Mouse (Mus musculus) forebrain, embryonic 16.5 days (tissue): ENCODE measurements around the gene Rftn1. TPM values are rescaled to one million over a fixed set of nuclear protein-coding genes. Genes with fewer than 3 reads are reported as not detected.
"Not testable (repeated sequence)": the region's sequence is repeated elsewhere in the genome, so short reads cannot be mapped to it uniquely, and the experiment has no call there.

Experiments used
- ATAC-seq: fragments of 200-750 bp; cut with Nextera tagmentation; 2 replicates; pipeline ENCODE4 v1.8.0; 2017; ENCODE audit warnings: mild to moderate bottlenecking, moderate library complexity
- H3K27ac ChIP-seq: fragments of 300-500 bp; sonication (generic); 2 replicates; pipeline ENCODE4 v1.5.1; 2014; ENCODE audit warnings: low read length, control low read depth
- H3K27me3 ChIP-seq: fragments of 300-500 bp; sonication (generic); replicated peaks from 2 replicates; pipeline ENCODE4 v1.6.1; 2014; ENCODE audit warnings: low read length; ENCODE audit not compliant: control insufficient read depth, insufficient read depth
- H3K36me3 ChIP-seq: fragments of 300-500 bp; sonication (generic); 2 replicates; pipeline ENCODE4 v1.6.1; 2014; ENCODE audit not compliant: control insufficient read depth, insufficient read depth
- H3K4me1 ChIP-seq: fragments of 300-500 bp; sonication (generic); replicated peaks from 2 replicates; pipeline ENCODE4 v1.6.1; 2014; ENCODE audit warnings: low read length; ENCODE audit not compliant: control insufficient read depth, insufficient read depth
- H3K4me2 ChIP-seq: fragments of 300-500 bp; sonication (generic); 2 replicates; pipeline ENCODE4 v1.6.1; 2014; ENCODE audit warnings: mild to moderate bottlenecking, low read length, control low read depth
- H3K4me3 ChIP-seq: fragments of 300-500 bp; sonication (generic); replicated peaks from 2 replicates; pipeline ENCODE4 v1.5.1; 2014; ENCODE audit warnings: mild to moderate bottlenecking, low read length, control low read depth
- H3K9ac ChIP-seq: fragments of 300-500 bp; sonication (generic); replicated peaks from 2 replicates; pipeline ENCODE4 v1.6.1; 2014; ENCODE audit warnings: low read depth, low read length, control low read depth
- H3K9me3 ChIP-seq: fragments of 300-500 bp; sonication (generic); 2 replicates; pipeline ENCODE4 v1.6.1; 2016; ENCODE audit warnings: low read length; ENCODE audit not compliant: control insufficient read depth
- WGBS: fragments of 180-500 bp; shearing (Covaris S2); extraction: QIAGEN DNeasy Blood & Tissue Kit; methylation state at CpG from one replicate; pipeline ENCODE4 v1.1.7; 2014; 5-methylcytosine and 5-hydroxymethylcytosine counted together
- polyA plus RNA-seq: library from polyadenylated mRNA; unstranded; fragments of >200 nt; fragmentation: Nextera tagmentation; extraction: Ambion mirVana; gene quantifications from 2 replicates; pipeline ENCODE4 v1.2.1, GENCODE M21; 2015

Gene Rftn1
- polyA plus RNA-seq, 1 experiment from 2014 or later: 24.6 TPM

DNA sequence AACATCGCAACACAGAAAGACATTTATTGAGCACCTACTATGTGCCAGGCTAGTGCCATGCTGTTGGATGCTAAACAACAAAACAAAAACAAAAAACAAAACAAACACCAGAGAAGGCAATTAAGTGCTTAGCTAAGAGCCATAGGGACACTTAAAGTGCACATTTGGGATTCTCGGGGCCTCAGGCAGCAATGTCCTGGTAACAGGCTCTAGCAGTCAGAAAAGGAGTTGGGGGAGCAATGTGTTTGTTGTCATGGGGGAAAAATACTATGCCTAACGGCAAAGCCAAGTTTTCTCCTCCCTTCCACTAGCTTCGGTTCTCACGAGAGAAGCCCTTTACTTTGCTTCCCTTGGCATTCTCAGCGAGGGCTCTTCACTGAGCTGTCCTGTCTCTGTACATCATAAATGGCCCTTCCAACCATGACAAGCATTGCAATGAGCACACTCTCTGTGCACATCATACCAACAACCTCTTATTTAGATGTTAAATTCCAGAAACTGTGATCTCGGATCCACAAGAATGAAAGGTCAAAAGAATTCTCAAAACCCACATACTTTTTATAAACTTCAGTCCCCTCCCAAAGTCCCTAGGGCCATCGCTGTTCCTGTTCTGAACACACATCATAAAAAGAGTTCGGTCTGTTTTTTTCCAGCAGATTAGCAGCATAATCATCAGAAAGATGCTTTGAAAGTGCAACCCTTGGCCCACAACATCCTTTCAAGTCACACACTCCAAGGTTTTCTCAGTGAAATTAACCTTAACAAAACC, 63.2 kb downstream of the Rftn1 start:
- Histone ChIP-seq H3K27ac (no peak overlapping the region), H3K36me3 (no peaks in the 10 kb centered on the region), H3K4me3 (no peak overlapping the region), H3K9ac (no peak overlapping the region), H3K4me1 (no peaks in the 10 kb centered on the region), H3K27me3 (no peaks in the 10 kb centered on the region), H3K9me3 (no peaks in the 10 kb centered on the region), H3K4me2 (no peak overlapping the region)
- ATAC-seq: no peak
- 68% methylated on average over 9 of the region's 9 CpGs for WGBS

DNA sequence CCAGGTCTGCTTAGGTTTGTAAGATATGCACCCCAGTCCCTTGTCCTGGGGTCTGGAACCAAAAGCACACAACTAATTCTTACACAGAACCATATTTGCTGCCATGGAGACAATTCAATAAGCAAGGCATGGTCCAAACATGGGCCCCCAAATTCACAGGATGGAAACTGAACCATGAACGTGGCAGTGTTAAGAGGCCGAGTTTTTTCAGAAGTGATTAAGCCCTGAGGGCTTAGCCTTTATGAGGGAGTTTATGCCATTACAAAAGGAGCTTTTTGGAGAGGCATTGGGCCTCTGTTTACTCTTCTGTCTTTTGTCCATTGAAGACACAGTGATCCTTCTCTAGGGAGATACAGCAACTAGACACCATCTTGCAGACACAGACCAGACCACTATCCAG, 63.9 kb downstream of the Rftn1 start:
- ATAC-seq: no peak
- H3K27ac ChIP-seq: no peak overlapping the region
- no peak overlapping the region for H3K9ac ChIP-seq
- H3K4me1 ChIP-seq: no peaks in the 10 kb centered on the region
- H3K9me3 ChIP-seq: no peaks in the 10 kb centered on the region
- H3K4me3 ChIP-seq: no peak overlapping the region
- H3K27me3 ChIP-seq: no peaks in the 10 kb centered on the region
- H3K4me2 ChIP-seq: no peak overlapping the region
- 12% methylated on average over 2 of the region's 2 CpGs for WGBS
- H3K36me3 ChIP-seq: no peaks in the 10 kb centered on the region

DNA sequence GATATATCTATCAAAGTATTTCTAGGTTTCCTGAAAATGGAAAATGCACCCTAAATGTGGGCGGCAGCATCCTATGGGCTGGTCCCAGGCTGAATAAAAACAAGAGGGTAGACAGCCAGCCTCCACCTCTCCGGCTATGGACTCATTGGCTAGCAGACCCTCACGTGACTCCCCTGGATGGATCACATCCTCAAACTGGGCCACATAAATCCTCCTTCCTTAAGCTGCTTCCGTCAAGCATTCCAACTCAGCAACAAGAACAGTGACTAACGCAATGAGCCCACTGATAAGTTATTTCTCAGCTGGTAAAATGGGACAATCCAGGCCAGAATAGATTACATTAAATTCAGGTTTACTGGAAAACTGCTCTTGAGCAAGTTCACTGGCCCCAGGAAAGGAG, 64.6 kb downstream of the Rftn1 start:
- H3K4me3 ChIP-seq: no peak overlapping the region
- ATAC-seq: no peak
- no peak overlapping the region for H3K4me2 ChIP-seq
- no peaks in the 10 kb centered on the region for H3K9me3 ChIP-seq
- no peaks in the 10 kb centered on the region for H3K4me1 ChIP-seq
- no peaks in the 10 kb centered on the region for H3K36me3 ChIP-seq
- H3K27ac ChIP-seq: no peak overlapping the region
- H3K9ac ChIP-seq: no peak overlapping the region
- WGBS: 86% methylated on average over 5 of the region's 5 CpGs
- H3K27me3 ChIP-seq: no peaks in the 10 kb centered on the region

DNA sequence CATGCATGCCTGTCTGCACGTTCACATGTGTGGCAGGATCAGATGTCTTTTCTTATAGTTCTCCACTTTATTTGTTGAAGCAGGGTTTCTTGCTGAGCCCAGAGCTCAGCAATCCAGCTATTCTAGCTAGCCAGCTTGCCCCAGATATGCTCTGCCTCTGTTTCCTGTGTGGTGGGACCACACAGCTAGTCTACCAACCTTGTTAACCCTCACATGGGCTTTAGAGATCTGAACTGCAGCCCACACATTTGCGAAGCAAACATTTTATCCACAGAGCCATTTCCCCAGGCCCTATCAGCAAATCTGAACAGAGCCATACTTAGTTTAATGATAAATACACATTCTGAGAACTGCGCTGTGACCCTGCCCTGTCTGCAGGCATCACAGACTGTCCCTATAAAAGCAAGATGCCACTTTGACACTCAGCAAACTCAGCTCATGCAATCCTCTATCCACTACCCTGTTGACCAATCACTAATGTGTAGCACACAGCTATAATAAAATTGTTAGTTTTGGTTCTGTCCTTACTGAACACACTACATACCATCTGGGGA, 65.2 kb downstream of the Rftn1 start:
- no peaks in the 10 kb centered on the region for H3K36me3 ChIP-seq
- no peaks in the 10 kb centered on the region for H3K4me1 ChIP-seq
- no peaks in the 10 kb centered on the region for H3K9me3 ChIP-seq
- H3K27ac ChIP-seq: no peak overlapping the region
- H3K9ac ChIP-seq: no peak overlapping the region
- no peaks in the 10 kb centered on the region for H3K27me3 ChIP-seq
- no peak overlapping the region for H3K4me2 ChIP-seq
- ATAC-seq: no peak
- H3K4me3 ChIP-seq: no peak overlapping the region
- WGBS: 84% methylated on average over 3 of the region's 3 CpGs

DNA sequence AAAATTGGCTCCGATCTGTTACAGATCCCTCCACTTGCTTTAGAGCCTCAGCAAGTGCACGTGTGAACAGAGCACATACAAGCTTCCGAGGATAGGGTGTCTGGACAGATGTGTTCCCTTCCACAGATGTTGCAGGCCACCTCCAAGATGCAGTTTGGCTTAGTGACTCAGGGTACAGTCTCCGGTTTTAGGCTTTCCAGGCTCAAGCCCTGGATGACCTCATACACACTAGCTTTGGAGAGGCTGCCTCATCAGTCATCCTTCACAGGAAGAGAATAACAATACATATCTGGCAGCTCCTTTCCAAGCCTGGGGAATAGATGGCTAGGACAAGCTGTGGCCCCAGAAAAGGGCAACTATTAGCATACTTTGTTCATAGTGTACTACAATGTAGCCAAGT, 65.8 kb downstream of the Rftn1 start:
- H3K27ac ChIP-seq: no peak overlapping the region
- H3K27me3 ChIP-seq: no peaks in the 10 kb centered on the region
- no peak overlapping the region for H3K9ac ChIP-seq
- H3K4me1 ChIP-seq: no peaks in the 10 kb centered on the region
- no peaks in the 10 kb centered on the region for H3K36me3 ChIP-seq
- ATAC-seq: no peak
- 84% methylated on average over 4 of the region's 4 CpGs for WGBS
- no peak overlapping the region for H3K4me3 ChIP-seq
- no peaks in the 10 kb centered on the region for H3K9me3 ChIP-seq
- no peak overlapping the region for H3K4me2 ChIP-seq

DNA sequence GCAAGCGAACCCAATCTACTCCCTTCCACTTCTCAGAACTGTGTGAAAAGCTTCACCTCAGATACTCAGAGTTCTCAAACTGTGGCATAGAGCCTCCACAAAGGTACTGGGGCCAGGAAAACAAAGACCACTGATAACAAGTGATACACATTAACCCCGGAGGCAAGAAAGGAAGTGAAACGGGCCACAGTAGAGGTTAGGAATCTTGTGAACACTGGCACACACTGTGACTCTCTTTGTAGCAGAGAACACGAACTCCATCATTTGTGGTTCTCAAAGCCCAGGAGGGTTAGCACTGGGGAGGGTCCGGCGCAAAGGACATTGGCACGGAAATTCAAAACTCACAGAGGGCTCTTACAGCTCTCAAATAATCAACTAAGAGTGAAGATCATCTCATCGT, 67.9 kb downstream of the Rftn1 start:
- Histone ChIP-seq H3K9ac (no peak overlapping the region), H3K27ac (no peak overlapping the region), H3K36me3 (no peaks in the 10 kb centered on the region), H3K4me3 (no peak overlapping the region), H3K4me2 (no peak overlapping the region), H3K4me1 (no peaks in the 10 kb centered on the region), H3K27me3 (no peaks in the 10 kb centered on the region), H3K9me3 (no peaks in the 10 kb centered on the region)
- no peak for ATAC-seq
- WGBS: 86% methylated on average over 8 of the region's 8 CpGs

DNA sequence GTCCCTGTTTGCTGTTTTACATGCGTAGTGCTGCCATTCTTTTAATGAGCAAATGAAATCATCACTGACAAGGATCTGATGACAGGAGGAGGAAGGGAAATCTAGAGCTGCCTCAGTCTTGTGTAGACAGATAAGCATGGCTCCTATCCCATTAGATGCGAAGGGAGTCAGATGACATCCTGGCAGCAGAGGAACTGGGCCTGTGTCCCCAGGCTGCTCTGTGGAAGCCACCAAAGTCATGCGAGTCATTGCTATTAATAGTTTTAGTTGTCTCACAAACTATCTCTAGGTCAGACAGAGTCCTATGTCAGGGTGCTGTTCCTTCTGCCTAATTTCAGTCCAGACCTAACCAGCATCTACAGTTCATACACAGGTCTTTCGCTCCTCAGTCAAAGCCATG, 70.4 kb downstream of the Rftn1 start:
- H3K4me3 ChIP-seq: no peak overlapping the region
- no peaks in the 10 kb centered on the region for H3K4me1 ChIP-seq
- no peaks in the 10 kb centered on the region for H3K36me3 ChIP-seq
- WGBS: 89% methylated on average over 4 of the region's 4 CpGs
- no peak overlapping the region for H3K27ac ChIP-seq
- H3K4me2 ChIP-seq: no peak overlapping the region
- no peaks in the 10 kb centered on the region for H3K9me3 ChIP-seq
- H3K27me3 ChIP-seq: no peaks in the 10 kb centered on the region
- no peak overlapping the region for H3K9ac ChIP-seq
- no peak for ATAC-seq

DNA sequence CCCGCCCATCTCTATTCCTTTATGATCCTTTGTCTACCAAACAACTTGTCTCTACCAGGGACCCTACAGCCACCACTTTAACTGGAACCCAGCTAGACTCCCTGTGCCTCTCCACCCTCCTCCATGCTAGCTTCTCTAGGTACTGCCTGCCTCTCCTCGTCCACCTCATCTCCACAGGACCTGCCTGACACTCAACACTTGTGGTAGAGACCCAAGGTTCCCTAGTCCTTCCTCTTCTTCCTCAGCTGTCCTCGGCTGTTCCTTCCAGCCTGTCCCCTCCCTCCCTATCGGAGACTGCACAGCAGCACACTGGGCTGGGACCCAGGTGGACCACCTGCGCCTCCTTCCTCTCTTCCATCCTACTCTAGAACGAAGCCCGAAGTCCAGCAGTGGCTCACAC, 73.0 kb downstream of the Rftn1 start:
- Histone ChIP-seq H3K4me2 (no peak overlapping the region), H3K27ac (no peak overlapping the region), H3K36me3 (no peaks in the 10 kb centered on the region), H3K4me1 (no peaks in the 10 kb centered on the region), H3K9ac (no peak overlapping the region), H3K4me3 (no peak overlapping the region), H3K9me3 (no peaks in the 10 kb centered on the region), H3K27me3 (no peaks in the 10 kb centered on the region)
- ATAC-seq: no peak
- 95% methylated on average over 7 of the region's 7 CpGs for WGBS

DNA sequence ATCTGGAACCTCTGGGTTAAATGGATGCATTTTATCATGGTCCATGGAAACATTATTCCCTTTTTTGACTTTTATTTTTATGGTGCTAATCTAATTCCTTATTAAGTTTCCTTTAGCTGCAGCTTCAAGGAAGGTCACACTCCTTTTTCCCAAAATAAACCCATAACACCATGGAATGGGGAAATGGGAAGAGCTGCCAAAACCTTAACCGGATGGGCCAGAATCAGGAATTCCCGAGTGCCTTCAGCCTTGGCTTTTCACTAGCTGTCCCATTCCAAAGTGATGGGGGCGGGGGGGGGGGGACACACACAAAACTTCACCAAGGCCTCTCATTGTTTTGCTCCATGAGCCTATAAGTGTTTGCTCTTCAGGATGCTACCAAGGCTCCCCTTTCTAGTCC, 73.5 kb downstream of the Rftn1 start:
- WGBS: 86% methylated on average over 3 of the region's 3 CpGs
- Histone ChIP-seq H3K4me2 (no peak overlapping the region), H3K4me1 (no peaks in the 10 kb centered on the region), H3K36me3 (no peaks in the 10 kb centered on the region), H3K27ac (no peak overlapping the region), H3K4me3 (no peak overlapping the region), H3K9ac (no peak overlapping the region), H3K9me3 (no peaks in the 10 kb centered on the region), H3K27me3 (no peaks in the 10 kb centered on the region)
- ATAC-seq: no peak

DNA sequence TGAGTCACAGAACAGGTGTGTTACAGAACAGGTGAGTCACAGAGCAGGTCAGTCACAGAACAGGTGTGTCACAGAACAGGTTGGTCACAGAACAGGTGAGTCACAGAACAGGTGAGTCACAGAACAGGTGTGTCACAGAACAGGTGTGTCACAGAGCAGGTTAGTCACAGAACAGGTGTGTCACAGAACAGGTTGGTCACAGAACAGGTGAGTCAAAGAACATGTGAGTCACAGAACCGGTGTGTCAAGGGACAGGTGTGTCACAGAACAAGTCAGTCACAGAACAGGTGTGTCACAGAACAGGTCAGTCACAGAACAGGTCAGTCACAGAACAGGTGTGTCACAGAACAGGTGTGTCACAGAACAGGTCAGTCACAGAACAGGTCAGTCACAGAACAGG, 74.1 kb downstream of the Rftn1 start:
- not testable (repeated sequence) for H3K4me3 ChIP-seq, ATAC-seq, H3K27me3 ChIP-seq, H3K9me3 ChIP-seq, H3K9ac ChIP-seq, H3K4me1 ChIP-seq, H3K27ac ChIP-seq, H3K36me3 ChIP-seq, H3K4me2 ChIP-seq
- 100% methylated on average over 1 of the region's 1 CpGs for WGBS
